Mouse (Mus musculus): ENCODE measurements around the gene Samd4. TPM values are rescaled to one million over a fixed set of nuclear protein-coding genes. Genes with fewer than 3 reads are reported as not detected.
"Not testable (repeated sequence)": the region's sequence is repeated elsewhere in the genome, so short reads cannot be mapped to it uniquely, and the experiment has no call there.

The Samd4 gene
- total RNA-seq, 2 experiments from 2014 or later, result 14.3 to 18.6 TPM

GRCm38 (mm10) chr14:47107461-47107860, 224.8 kb downstream of the Samd4 start:
- DNase-seq, result no peak

- not testable (repeated sequence) for DNase-seq
Observed at GRCm38 (mm10) chr14:47110391-47110790, 227.7 kb downstream of the Samd4 start.

- DNase-seq, result no peak
Observed at GRCm38 (mm10) chr14:47111341-47111740, 228.7 kb downstream of the Samd4 start.

- DNase-seq, result no peak
Observed at GRCm38 (mm10) chr14:47115154-47115553, 232.5 kb downstream of the Samd4 start.

GRCm38 (mm10) chr14:47116062-47116762, 233.6 kb downstream of the Samd4 start:
- DNase-seq, result no peak

- DNase-seq, result no peak
Observed at GRCm38 (mm10) chr14:47117522-47117921, 234.9 kb downstream of the Samd4 start.

GRCm38 (mm10) chr14:47127987-47128386, 245.3 kb downstream of the Samd4 start:
- DNase-seq, result no peak

- peak; percentile 23 for DNase-seq
Observed at GRCm38 (mm10) chr14:47133948-47134347, 251.3 kb downstream of the Samd4 start.

- DNase-seq, result peak; percentile 23
Observed at GRCm38 (mm10) chr14:47136637-47137036, 254.0 kb downstream of the Samd4 start.

GRCm38 (mm10) chr14:47138853-47139252, 256.2 kb downstream of the Samd4 start:
- DNase-seq, result no peak

GRCm38 (mm10) chr14:47144326-47144725, 261.7 kb downstream of the Samd4 start:
- DNase-seq, result no peak

GRCm38 (mm10) chr14:47151306-47151705, 268.7 kb downstream of the Samd4 start:
- DNase-seq, result no peak

GRCm38 (mm10) chr14:47154303-47154702, 271.6 kb downstream of the Samd4 start:
- no peak for DNase-seq

Small RNA genes lying within 50 kb of the gene (microRNA-seq; reads per million reads assigned to microRNA genes)
- 99.3 reads per million, percentile 44 among the genes with 10 or more reads in this experiment for gene Mir378c

Other genes starting within 250 kb of the Samd4 start
- 10 to 100 TPM in 1 of 2 experiments, 1 to 10 TPM in 1; 8.9 to 11.1 TPM for gene Cdkn3, start 122.3 kb upstream of the Samd4 start, total RNA-seq (2021)
- gene Cnih1, start 94.4 kb upstream of the Samd4 start, total RNA-seq (2021), result 10 to 100 TPM; 84.8 to 86.0 TPM
- 10 to 100 TPM; 85.6 to 87.4 TPM for gene Gmfb, start 60.6 kb upstream of the Samd4 start, total RNA-seq (2021)
- gene Cgrrf1, start 50.7 kb upstream of the Samd4 start, total RNA-seq (2021), result 10 to 100 TPM; 38.0 to 41.8 TPM

All from adrenal gland, postnatal 10 days (tissue).